Mouse (Mus musculus): ENCODE measurements around the gene Lhx6.

DNA sequence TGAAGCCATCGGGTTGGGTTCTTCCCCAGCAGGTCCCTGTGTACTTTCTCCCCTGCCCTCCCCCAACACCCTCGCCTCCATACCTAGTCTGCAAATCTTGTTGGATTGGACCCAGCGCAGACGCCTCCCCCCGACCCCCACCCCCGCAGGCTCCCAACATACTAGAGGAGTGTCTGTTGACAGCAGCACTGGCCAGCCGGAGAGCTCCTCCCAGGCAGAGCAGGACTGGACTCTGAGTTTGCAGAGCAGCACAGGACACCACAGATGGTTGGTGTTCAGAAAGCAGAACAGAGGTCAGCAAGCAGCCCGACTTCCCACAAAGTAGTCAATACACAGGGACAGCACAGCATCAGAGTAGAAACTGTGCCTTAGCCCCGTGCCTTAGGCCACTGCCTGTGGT lies 23.8 kb downstream of the Lhx6 start:
- TF ChIP-seq EP300 (IDR thresholded peaks at IDR 0.05; ENCODE audit: low read depth) (no peak), CTCF (IDR thresholded peaks at IDR 0.05; ENCODE audit: low read depth) (no peak)

All from liver, embryonic 14.5 days (tissue).